Mouse (Mus musculus) left cerebral cortex, adult 8-10 months (tissue): ENCODE measurements around the gene Wdr76. TPM values are rescaled to one million over a fixed set of nuclear protein-coding genes. Genes with fewer than 3 reads are reported as not detected.

Source experiments
- total RNA-seq, 4 experiments: library from RNA; stranded (reverse); gene quantifications; 2 replicates each; pipeline ENCODE4 v1.2.4; 2022

The Wdr76 gene
- total RNA-seq, 4 experiments from 2014 or later = 4.8 to 5.3 (median 4.9) TPM

Other genes starting within 250 kb of the Wdr76 start
- gene Trp53bp1, start 235.3 kb upstream of the Wdr76 start, total RNA-seq = 100 to 1,000 TPM; 139 to 154 (median 147) TPM
- gene Map1a, start 217.1 kb upstream of the Wdr76 start, total RNA-seq = 100 to 1,000 TPM; 617 to 748 (median 671) TPM
- 100 to 1,000 TPM; 121 to 145 (median 130) TPM for gene Ppip5k1, start 151.3 kb upstream of the Wdr76 start, total RNA-seq
- 100 to 1,000 TPM; 418 to 426 (median 425) TPM for gene Ckmt1, start 149.0 kb upstream of the Wdr76 start, total RNA-seq
- under 1 TPM; 0.09 to 0.91 (median 0.32) TPM for gene Strc, start 119.6 kb upstream of the Wdr76 start, total RNA-seq
- 100 to 1,000 TPM; 140 to 171 (median 153) TPM for gene Pdia3, start 92.9 kb upstream of the Wdr76 start, total RNA-seq
- gene Catsper2, start 92.9 kb upstream of the Wdr76 start, total RNA-seq = 1 to 10 TPM; 4.2 to 5.9 (median 5.1) TPM
- not detected for gene Ell3, start 62.4 kb upstream of the Wdr76 start, total RNA-seq
- gene Serf2, start 57.5 kb upstream of the Wdr76 start, total RNA-seq = 100 to 1,000 TPM; 116 to 169 (median 143) TPM
- gene Hypk, start 53.4 kb upstream of the Wdr76 start, total RNA-seq = 10 to 100 TPM; 12.1 to 25.0 (median 17.5) TPM
- gene Serinc4, start 49.9 kb upstream of the Wdr76 start, total RNA-seq = 1 to 10 TPM in 1 of 4 experiments, under 1 TPM in 3; 0.27 to 1.1 (median 0.50) TPM
- 10 to 100 TPM; 39.4 to 47.4 (median 43.8) TPM for gene Mfap1b, start 32.7 kb upstream of the Wdr76 start, total RNA-seq
- gene Mfap1a, start 58 bp upstream of the Wdr76 start, total RNA-seq = 10 to 100 TPM; 31.1 to 37.4 (median 33.7) TPM